Comparison of ENCODE assay signal across 20 mouse cellular contexts in genomic region chr4:117557068-117557645, GRCm38 (mm10). TPM values are rescaled to one million over a fixed set of nuclear protein-coding genes. Genes with fewer than 3 reads are reported as not detected.
DNase-seq lines count a peak whose midpoint lies in the region; ATAC-seq and TF ChIP-seq lines count a peak whose summit lies in the region.
"Had no signal": no experiment of that assay in that cellular context is flagged by ENCODE, and none has a peak within 500 bp of the region (broad histone marks: within the 10 kb centered on the region; RNA-seq: fewer than 3 reads in every experiment).

No protein-coding gene starts in this region.

- peak; percentile 28 to 30 for DNase-seq in heart, adult 18-20 months
- no peak for DNase-seq in heart, adult 8-10 months (ENCODE audit: low spot score)
- peak; percentile 5 for DNase-seq in kidney, adult 2 months
- DNase-seq in kidney, postnatal 25 days: no peak
- peak; percentile 54 for DNase-seq in midbrain, embryonic 11.5 days (ENCODE audit: low spot score, missing footprints)
- DNase-seq in midbrain, embryonic 14.5 days: no peak
- DNase-seq in layer of hippocampus, adult 11-12 months (ENCODE audit: low spot score): no peak
- DNase-seq: adrenal gland, postnatal 36 days; cerebellum, adult 9-10 months; layer of hippocampus, adult 9-11 months; lung, postnatal 4 days; thymus, postnatal 25 days had no signal

- WGBS in kidney, adult 2 months: 74% methylated on average over 5 of the region's 5 CpGs
- 89% methylated on average over 5 of the region's 5 CpGs for WGBS in midbrain, embryonic 11.5 days
- WGBS in midbrain, embryonic 14.5 days: 86% methylated on average over 5 of the region's 5 CpGs

- no peak for TF ChIP-seq POLR2A in kidney, adult 2 months (IDR thresholded peaks at IDR 0.05; ENCODE audit: low read depth, low read length)

- no peak for ATAC-seq in midbrain, embryonic 11.5 days (ENCODE audit: low FRiP score)
- ATAC-seq in midbrain, embryonic 14.5 days (ENCODE audit: low FRiP score, low TSS enrichment): no peak
- ATAC-seq: forebrain, embryonic 16.5 days; intestine, embryonic 15.5 days; Patski had no signal

- TF ChIP-seq CTCF in kidney, adult 2 months (conservative IDR thresholded peaks at IDR 0.05; ENCODE audit: insufficient read depth, insufficient read length, low read depth, low read length): no peak

- H3K4me1 ChIP-seq in kidney, adult 2 months (ENCODE audit: control insufficient read depth, insufficient read depth, low read length): peaks cover 2% of the 10 kb centered on the region; the same call in 1 of the 2 replicates
- H3K4me1 ChIP-seq in midbrain, embryonic 11.5 days (ENCODE audit: control insufficient read depth, insufficient read depth, low read length): peaks cover 5% of the 10 kb centered on the region; the same call in 1 of the 2 replicates
- H3K4me1 ChIP-seq in midbrain, embryonic 14.5 days (ENCODE audit: control insufficient read depth, insufficient read depth, low read length): peaks cover 6% of the 10 kb centered on the region; the same call in 1 of the 2 replicates

- H3K9me3 ChIP-seq in midbrain, embryonic 11.5 days (ENCODE audit: control insufficient read depth, low read length): no peaks in the 10 kb centered on the region
- no peaks in the 10 kb centered on the region for H3K9me3 ChIP-seq in midbrain, embryonic 14.5 days (ENCODE audit: control insufficient read depth, low read length)
- H3K9me3 ChIP-seq: forebrain, embryonic 10.5 days; intestine, embryonic 15.5 days; limb, embryonic 15.5 days; midbrain, embryonic 10.5 days; neural tube, embryonic 15.5 days; stomach, embryonic 15.5 days had no signal

- H3K36me3 ChIP-seq in kidney, adult 2 months (ENCODE audit: control insufficient read depth, insufficient read depth, low read length): no peaks in the 10 kb centered on the region
- H3K36me3 ChIP-seq in midbrain, embryonic 11.5 days (ENCODE audit: control insufficient read depth, insufficient read depth, low read length): no peaks in the 10 kb centered on the region
- H3K36me3 ChIP-seq in midbrain, embryonic 14.5 days (ENCODE audit: control insufficient read depth, insufficient read depth, low read length): peaks cover 6% of the 10 kb centered on the region; the same call in 1 of the 2 replicates
- H3K36me3 ChIP-seq: intestine, embryonic 15.5 days had no signal

- H3K27ac ChIP-seq in kidney, adult 2 months (ENCODE audit: insufficient read depth, low read depth, low read length): no peak overlapping the region
- no peak overlapping the region for H3K27ac ChIP-seq in midbrain, embryonic 11.5 days (ENCODE audit: low read depth, low read length)
- no peak overlapping the region for H3K27ac ChIP-seq in midbrain, embryonic 14.5 days (replicated peaks; ENCODE audit: low read depth, low read length)
- H3K27ac ChIP-seq: forebrain, embryonic 10.5 days; limb, embryonic 15.5 days; midbrain, embryonic 10.5 days; neural tube, embryonic 15.5 days; stomach, embryonic 15.5 days had no signal

- H3K4me3 ChIP-seq in kidney, adult 2 months (ENCODE audit: insufficient read depth, low read depth, low read length): no peak overlapping the region
- no peak overlapping the region for H3K4me3 ChIP-seq in midbrain, embryonic 11.5 days (ENCODE audit: low read depth, low read length)
- no peak overlapping the region for H3K4me3 ChIP-seq in midbrain, embryonic 14.5 days (replicated peaks; ENCODE audit: low read depth, low read length)
- H3K4me3 ChIP-seq: forebrain, embryonic 10.5 days; intestine, embryonic 15.5 days; limb, embryonic 15.5 days; midbrain, embryonic 10.5 days; neural tube, embryonic 15.5 days; stomach, embryonic 15.5 days had no signal

- H3K4me2 ChIP-seq in midbrain, embryonic 11.5 days: no peak overlapping the region
- H3K4me2 ChIP-seq in midbrain, embryonic 14.5 days (ENCODE audit: low read length): no peak overlapping the region
- H3K4me2 ChIP-seq: intestine, embryonic 15.5 days; limb, embryonic 15.5 days; neural tube, embryonic 15.5 days; stomach, embryonic 15.5 days had no signal

- H3K9ac ChIP-seq in midbrain, embryonic 11.5 days (ENCODE audit: low read length): no peak overlapping the region
- H3K9ac ChIP-seq in midbrain, embryonic 14.5 days (replicated peaks; ENCODE audit: low read length): no peak overlapping the region
- H3K9ac ChIP-seq: intestine, embryonic 15.5 days; limb, embryonic 15.5 days; neural tube, embryonic 15.5 days; stomach, embryonic 15.5 days had no signal

- H3K27me3 ChIP-seq in kidney, adult 2 months (replicated peaks; ENCODE audit: control insufficient read depth, insufficient read depth, low read length): no peaks in the 10 kb centered on the region
- no peaks in the 10 kb centered on the region for H3K27me3 ChIP-seq in midbrain, embryonic 11.5 days (ENCODE audit: control insufficient read depth, insufficient read depth, low read length)
- no peaks in the 10 kb centered on the region for H3K27me3 ChIP-seq in midbrain, embryonic 14.5 days (ENCODE audit: control insufficient read depth, insufficient read depth, low read length)
- H3K27me3 ChIP-seq: intestine, embryonic 15.5 days; limb, embryonic 15.5 days; neural tube, embryonic 15.5 days; Patski; stomach, embryonic 15.5 days had no signal

RNA-seq across cellular contexts. Expression of gene Eri3, which starts 7.0 kb away (rescaled TPM):
- 10 to 100 TPM; 76.4 to 90.5 TPM for total RNA-seq in heart, adult 18-20 months (2021)
- total RNA-seq in heart, adult 8-10 months (2022): 100 to 1,000 TPM in 2 of 4 experiments, 10 to 100 TPM in 2; 85.6 to 111 (median 98.8) TPM
- 73.0 and 97.6 TPM in 2 replicates for polyA plus RNA-seq in kidney, adult 2 months (2012; rRNA removed)
- polyA plus RNA-seq in midbrain, embryonic 11.5 days (2014; fragmentation: Nextera tagmentation; extraction: Ambion mirVana): 121 and 132 TPM in 2 replicates
- polyA plus RNA-seq in midbrain, embryonic 14.5 days (2014; fragmentation: Nextera tagmentation; extraction: Ambion mirVana): 267 and 284 TPM in 2 replicates

Comparison
In these comparisons a context has a peak if more than half of its experiments do, and no peak if none do; other contexts are left out.
1. DNase-seq: peak in heart, adult 18-20 months (2 of 2), kidney, adult 2 months (single experiment) and midbrain, embryonic 11.5 days (single experiment); none in heart, adult 8-10 months (single experiment), kidney, postnatal 25 days (0 of 2), midbrain, embryonic 14.5 days (single experiment) and layer of hippocampus, adult 11-12 months (single experiment).